ENCODE assay signal across 14 mouse cellular contexts in genomic region chr2:166653564-166653963, GRCm38 (mm10).
DNase-seq lines count a peak whose midpoint lies in the region; ATAC-seq and TF ChIP-seq lines count a peak whose summit lies in the region.
"Had no signal": no experiment of that assay in that cellular context is flagged by ENCODE, and none has a peak within 500 bp of the region (broad histone marks: within the 10 kb centered on the region; RNA-seq: fewer than 3 reads in every experiment).

No protein-coding gene starts in this region.

- H3K4me3 ChIP-seq in hindbrain, embryonic 10.5 days, result no peak overlapping the region
- no peak overlapping the region for H3K4me3 ChIP-seq in hindbrain, embryonic 16.5 days (ENCODE audit: low read length)
- H3K4me3 ChIP-seq in embryonic facial prominence, embryonic 10.5 days, result no peak overlapping the region
- no peak overlapping the region for H3K4me3 ChIP-seq in forebrain, postnatal 0 days (ENCODE audit: low read depth, low read length)
- no peak overlapping the region for H3K4me3 ChIP-seq in midbrain, embryonic 15.5 days
- H3K4me3 ChIP-seq in intestine, postnatal 0 days (ENCODE audit: low read depth, low read length), result no peak overlapping the region
- H3K4me3 ChIP-seq: limb, embryonic 13.5 days; megakaryocyte, embryonic 14.5 days had no signal

- H3K9me3 ChIP-seq in hindbrain, embryonic 10.5 days, result no peaks in the 10 kb centered on the region
- H3K9me3 ChIP-seq in hindbrain, embryonic 16.5 days (ENCODE audit: control insufficient read depth, low read length), result no peaks in the 10 kb centered on the region
- H3K9me3 ChIP-seq in embryonic facial prominence, embryonic 10.5 days, result no peaks in the 10 kb centered on the region
- no peaks in the 10 kb centered on the region for H3K9me3 ChIP-seq in forebrain, postnatal 0 days (ENCODE audit: low read length)
- no peaks in the 10 kb centered on the region for H3K9me3 ChIP-seq in midbrain, embryonic 15.5 days
- H3K9me3 ChIP-seq in intestine, postnatal 0 days (ENCODE audit: control insufficient read depth), result no peaks in the 10 kb centered on the region
- H3K9me3 ChIP-seq: limb, embryonic 13.5 days; megakaryocyte, embryonic 14.5 days had no signal

- DNase-seq in hindbrain, embryonic 10.5 days (ENCODE audit: low spot score), result peak; percentile 62
- no peak for DNase-seq in embryonic facial prominence, embryonic 10.5 days (ENCODE audit: low spot score)
- peak; percentile 85 for DNase-seq in forebrain, postnatal 0 days
- DNase-seq in kidney, postnatal 10 days, result no peak
- DNase-seq in testis, postnatal 10 days (ENCODE audit: low spot score), result no peak
- DNase-seq: cerebellum, postnatal 36 days; kidney, adult 2 months; lung, adult 2 months; thymus, postnatal 14 days had no signal

- peak overlapping the region; percentile 90 for H3K27ac ChIP-seq in hindbrain, embryonic 10.5 days
- H3K27ac ChIP-seq in hindbrain, embryonic 16.5 days (ENCODE audit: low read depth, low read length), result no peak overlapping the region; the same call in 1 of the 2 replicates
- peak overlapping the region; percentile 49; the same call in 1 of the 2 replicates for H3K27ac ChIP-seq in embryonic facial prominence, embryonic 10.5 days (replicated peaks)
- peak overlapping the region; percentile 66 for H3K27ac ChIP-seq in forebrain, postnatal 0 days (ENCODE audit: low read depth, low read length)
- peak overlapping the region; percentile 31; the same call in 1 of the 2 replicates for H3K27ac ChIP-seq in midbrain, embryonic 15.5 days
- H3K27ac ChIP-seq in intestine, postnatal 0 days (ENCODE audit: low read depth, low read length), result no peak overlapping the region
- H3K27ac ChIP-seq: limb, embryonic 13.5 days had no signal

- 41% methylated on average over 5 of the region's 5 CpGs for WGBS in hindbrain, embryonic 10.5 days
- 11% methylated on average over 5 of the region's 5 CpGs for WGBS in hindbrain, embryonic 16.5 days
- WGBS in embryonic facial prominence, embryonic 10.5 days, result 46% methylated on average over 5 of the region's 5 CpGs
- 32% methylated on average over 5 of the region's 5 CpGs for WGBS in forebrain, postnatal 0 days
- WGBS in midbrain, embryonic 15.5 days, result 22% methylated on average over 5 of the region's 5 CpGs
- 59% methylated on average over 5 of the region's 5 CpGs for WGBS in intestine, postnatal 0 days

- no peak overlapping the region for H3K9ac ChIP-seq in hindbrain, embryonic 16.5 days (ENCODE audit: low read depth, low read length)
- H3K9ac ChIP-seq in forebrain, postnatal 0 days, result no peak overlapping the region
- no peak overlapping the region for H3K9ac ChIP-seq in midbrain, embryonic 15.5 days
- no peak overlapping the region for H3K9ac ChIP-seq in intestine, postnatal 0 days (ENCODE audit: low read depth, low read length)
- H3K9ac ChIP-seq: limb, embryonic 13.5 days had no signal

- no peak for TF ChIP-seq CTCF in forebrain, postnatal 0 days (IDR thresholded peaks at IDR 0.05; ENCODE audit: low read depth)
- no peak for TF ChIP-seq CTCF in intestine, postnatal 0 days (IDR thresholded peaks at IDR 0.05; ENCODE audit: low read depth)

- ATAC-seq in hindbrain, embryonic 16.5 days, result no peak
- ATAC-seq in forebrain, postnatal 0 days, result peak; percentile 58
- ATAC-seq in midbrain, embryonic 15.5 days (replicated peaks), result no peak
- no peak for ATAC-seq in intestine, postnatal 0 days

- no peaks in the 10 kb centered on the region for H3K36me3 ChIP-seq in hindbrain, embryonic 10.5 days
- H3K36me3 ChIP-seq in hindbrain, embryonic 16.5 days (ENCODE audit: control insufficient read depth, insufficient read depth, low read length), result no peaks in the 10 kb centered on the region
- no peaks in the 10 kb centered on the region for H3K36me3 ChIP-seq in embryonic facial prominence, embryonic 10.5 days (replicated peaks)
- H3K36me3 ChIP-seq in forebrain, postnatal 0 days (ENCODE audit: insufficient read depth), result no peaks in the 10 kb centered on the region
- H3K36me3 ChIP-seq in midbrain, embryonic 15.5 days (replicated peaks), result no peaks in the 10 kb centered on the region
- H3K36me3 ChIP-seq in intestine, postnatal 0 days (ENCODE audit: control insufficient read depth, insufficient read depth), result no peaks in the 10 kb centered on the region
- H3K36me3 ChIP-seq: limb, embryonic 13.5 days had no signal

- no peaks in the 10 kb centered on the region for H3K27me3 ChIP-seq in hindbrain, embryonic 10.5 days (ENCODE audit: insufficient read depth, poor library complexity, severe bottlenecking)
- H3K27me3 ChIP-seq in hindbrain, embryonic 16.5 days (replicated peaks; ENCODE audit: control insufficient read depth, insufficient read depth, low read length), result no peaks in the 10 kb centered on the region
- no peaks in the 10 kb centered on the region for H3K27me3 ChIP-seq in embryonic facial prominence, embryonic 10.5 days (replicated peaks; ENCODE audit: low read depth, poor library complexity, severe bottlenecking)
- no peaks in the 10 kb centered on the region for H3K27me3 ChIP-seq in forebrain, postnatal 0 days (ENCODE audit: insufficient read depth, low read length)
- H3K27me3 ChIP-seq in midbrain, embryonic 15.5 days (replicated peaks), result no peaks in the 10 kb centered on the region
- H3K27me3 ChIP-seq in intestine, postnatal 0 days (replicated peaks; ENCODE audit: control insufficient read depth, insufficient read depth, low read length), result no peaks in the 10 kb centered on the region
- H3K27me3 ChIP-seq: limb, embryonic 13.5 days had no signal

- peaks cover 92% of the 10 kb centered on the region for H3K4me1 ChIP-seq in hindbrain, embryonic 10.5 days (replicated peaks)
- peaks cover 32% of the 10 kb centered on the region for H3K4me1 ChIP-seq in hindbrain, embryonic 16.5 days (ENCODE audit: control insufficient read depth, insufficient read depth, low read depth, low read length)
- H3K4me1 ChIP-seq in embryonic facial prominence, embryonic 10.5 days, result peaks cover 85% of the 10 kb centered on the region
- H3K4me1 ChIP-seq in forebrain, postnatal 0 days (ENCODE audit: insufficient read depth), result no peaks in the 10 kb centered on the region
- H3K4me1 ChIP-seq in midbrain, embryonic 15.5 days, result peaks cover 34% of the 10 kb centered on the region
- no peaks in the 10 kb centered on the region for H3K4me1 ChIP-seq in intestine, postnatal 0 days (replicated peaks; ENCODE audit: control insufficient read depth, insufficient read depth, low read length)

- no peak overlapping the region for H3K4me2 ChIP-seq in hindbrain, embryonic 16.5 days (ENCODE audit: low read length)
- H3K4me2 ChIP-seq in forebrain, postnatal 0 days (ENCODE audit: low read depth), result no peak overlapping the region
- H3K4me2 ChIP-seq in midbrain, embryonic 15.5 days, result no peak overlapping the region
- H3K4me2 ChIP-seq in intestine, postnatal 0 days (replicated peaks; ENCODE audit: low read depth), result no peak overlapping the region
- H3K4me2 ChIP-seq: limb, embryonic 13.5 days had no signal

Comparison
In these comparisons a context has a peak if more than half of its experiments do, and no peak if none do; other contexts are left out.
1. H3K27ac ChIP-seq: peak in hindbrain, embryonic 10.5 days (single experiment), embryonic facial prominence, embryonic 10.5 days (single experiment), forebrain, postnatal 0 days (single experiment) and midbrain, embryonic 15.5 days (single experiment); none in hindbrain, embryonic 16.5 days (single experiment) and intestine, postnatal 0 days (single experiment).
2. DNase-seq: peak in hindbrain, embryonic 10.5 days (single experiment) and forebrain, postnatal 0 days (single experiment); none in embryonic facial prominence, embryonic 10.5 days (single experiment), kidney, postnatal 10 days (single experiment) and testis, postnatal 10 days (single experiment).